Mouse (Mus musculus) kidney, adult 2 months (tissue): ENCODE measurements around the gene Osbpl2.

Experiments
- CTCF ChIP-seq: fragments of 200-500 bp; conservative IDR thresholded peaks from 2 replicates; pipeline ENCODE4 v1.5.1; 2011; ENCODE audit warnings: low read depth, mild to moderate bottlenecking, control low read depth, low read length, moderate library complexity, mixed read lengths; ENCODE audit not compliant: insufficient read depth, insufficient read length
- POLR2A ChIP-seq: fragments of 200-500 bp; IDR thresholded peaks from one replicate; pipeline ENCODE4 v1.6.1; 2011; ENCODE audit warnings: low read depth, low read length, control low read depth

DNA sequence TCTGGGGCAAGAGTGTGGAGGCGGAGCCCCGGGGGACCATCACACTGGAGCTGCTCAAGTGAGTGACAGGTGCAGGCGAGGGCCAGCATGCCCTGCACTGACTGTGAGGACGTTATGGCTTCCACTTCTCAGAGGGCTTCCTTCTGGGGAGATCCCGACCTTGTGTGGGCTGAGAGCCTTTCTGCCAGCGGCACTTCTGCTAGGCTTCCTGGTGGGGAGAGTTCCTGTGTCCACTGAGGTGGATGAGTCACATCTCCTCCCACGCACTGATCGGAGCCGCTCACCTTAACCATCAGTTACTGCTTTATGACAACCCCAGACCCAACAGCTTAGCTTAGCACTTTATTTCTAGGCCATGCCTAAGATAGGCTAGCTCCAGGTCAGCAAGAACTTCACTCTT lies 29.4 kb downstream of the Osbpl2 start:
- TF ChIP-seq CTCF (no peak), POLR2A (no peak)
